Mouse (Mus musculus): ENCODE measurements at regions not wholly inside any gene's neighbourhood (a gene's known extent, or its start where the extent isn't known, plus 50 kb on each side); places are given as distances from the start of the nearest gene placed in this dataset.

- no peak for DNase-seq (ENCODE audit: low read depth, low spot score)
These were observed 509.8 kb upstream of the Adgrl2 start for GRCm38 (mm10) chr3:149500130-149500529.

DNA sequence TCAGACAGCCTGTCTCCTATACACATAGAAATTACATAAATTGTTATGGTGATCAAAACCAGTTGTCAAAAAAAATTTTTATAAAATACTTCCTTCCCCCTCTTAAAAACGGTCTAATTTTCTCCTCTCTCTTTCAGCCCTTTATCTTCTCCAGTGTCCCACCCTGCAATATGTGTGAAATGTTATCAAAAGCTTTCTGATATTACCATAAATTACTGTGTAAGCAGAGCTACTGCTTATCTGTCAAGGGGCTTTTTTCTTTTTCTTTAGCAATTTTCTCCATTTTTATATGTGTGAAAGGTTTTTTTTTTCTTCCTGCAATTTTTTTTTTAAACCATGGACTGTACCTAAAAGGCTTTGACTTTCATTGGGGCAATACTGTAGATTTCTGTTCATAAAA, 508.4 kb upstream of the Adgrl2 start:
- no peak for DNase-seq (ENCODE audit: low read depth, low spot score)

DNA sequence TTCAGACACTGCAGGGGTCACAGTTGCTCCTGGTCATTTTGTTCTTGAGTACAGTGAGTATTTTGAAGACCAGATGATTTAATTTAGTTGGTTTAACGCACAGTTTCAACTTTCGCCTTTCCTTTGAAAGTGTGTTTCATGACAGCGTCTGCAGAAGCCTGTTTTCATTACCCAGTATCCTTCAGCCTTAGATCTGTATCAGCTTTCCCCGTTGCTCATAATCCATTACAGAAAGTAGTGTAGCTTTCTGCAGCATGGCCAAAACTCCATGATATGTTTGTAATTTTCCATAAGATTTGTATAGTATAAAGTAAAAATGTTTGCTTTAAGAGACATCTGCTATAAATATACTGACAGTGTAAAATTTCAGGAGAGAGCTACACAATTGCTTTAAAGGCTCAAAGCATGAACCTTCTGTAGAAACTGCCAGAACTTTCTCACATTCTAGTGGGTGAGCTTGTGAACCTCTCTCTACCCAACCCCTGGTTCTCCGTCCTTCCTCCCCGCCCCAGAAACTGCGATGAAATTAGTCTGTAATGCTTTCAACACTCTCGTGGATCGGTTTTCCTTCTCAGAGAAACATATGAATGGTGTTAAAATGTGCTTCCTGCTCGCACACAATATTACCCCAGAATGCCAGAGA, 506.6 kb upstream of the Adgrl2 start:
- DNase-seq (ENCODE audit: low read depth, low spot score) = no peak

- DNase-seq (ENCODE audit: low read depth, low spot score) = peak; percentile 1
These were observed 505.8 kb upstream of the Adgrl2 start for GRCm38 (mm10) chr3:149496122-149496521.

GRCm38 (mm10) chr3:149488147-149488546, 497.8 kb upstream of the Adgrl2 start:
- DNase-seq (ENCODE audit: low read depth, low spot score) = no peak

DNA sequence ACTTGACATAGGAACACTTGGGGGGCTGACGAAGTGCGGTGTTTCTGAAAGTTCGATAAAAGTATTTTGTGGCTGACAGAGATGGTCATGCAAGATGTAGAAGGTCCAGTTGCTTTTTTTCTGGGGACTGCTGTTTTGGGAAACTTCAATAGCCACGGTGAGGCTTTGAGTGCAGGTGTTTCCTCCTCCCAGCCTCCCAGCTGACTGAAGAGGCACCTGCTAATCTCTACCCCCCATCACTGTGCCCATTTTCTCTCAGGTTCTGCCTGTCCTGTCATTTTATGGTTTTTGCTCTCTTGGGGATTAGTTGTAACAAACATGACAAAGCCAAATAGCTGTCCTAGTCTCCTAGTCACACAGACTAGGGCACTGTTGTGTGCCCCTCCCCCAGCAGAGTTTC, 495.1 kb upstream of the Adgrl2 start:
- DNase-seq (ENCODE audit: low read depth, low spot score) = no peak

GRCm38 (mm10) chr3:149484319-149484718, 494.0 kb upstream of the Adgrl2 start:
- no peak for DNase-seq (ENCODE audit: low read depth, low spot score)

GRCm38 (mm10) chr3:149476151-149476550, 485.8 kb upstream of the Adgrl2 start:
- no peak for DNase-seq (ENCODE audit: low read depth, low spot score)

DNA sequence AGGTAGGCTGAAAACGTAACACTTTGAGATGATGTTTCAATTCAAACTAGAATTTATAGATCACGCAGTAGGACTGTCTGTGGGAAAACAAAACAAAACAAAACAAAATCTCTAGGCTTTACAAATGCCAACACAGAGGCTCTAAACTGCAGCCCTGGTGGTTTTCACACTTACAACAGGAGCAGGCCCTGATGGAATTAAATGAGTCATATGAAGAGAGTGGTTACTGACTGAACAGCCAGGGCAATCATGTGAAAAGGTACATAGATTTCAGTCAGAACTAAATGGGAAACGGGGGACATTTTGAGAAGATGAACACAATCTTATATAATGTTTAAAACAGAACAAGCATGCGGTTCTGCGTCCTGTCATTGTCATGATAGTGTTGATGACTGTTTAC, 476.6 kb upstream of the Adgrl2 start:
- no peak for DNase-seq (ENCODE audit: low read depth, low spot score)

DNA sequence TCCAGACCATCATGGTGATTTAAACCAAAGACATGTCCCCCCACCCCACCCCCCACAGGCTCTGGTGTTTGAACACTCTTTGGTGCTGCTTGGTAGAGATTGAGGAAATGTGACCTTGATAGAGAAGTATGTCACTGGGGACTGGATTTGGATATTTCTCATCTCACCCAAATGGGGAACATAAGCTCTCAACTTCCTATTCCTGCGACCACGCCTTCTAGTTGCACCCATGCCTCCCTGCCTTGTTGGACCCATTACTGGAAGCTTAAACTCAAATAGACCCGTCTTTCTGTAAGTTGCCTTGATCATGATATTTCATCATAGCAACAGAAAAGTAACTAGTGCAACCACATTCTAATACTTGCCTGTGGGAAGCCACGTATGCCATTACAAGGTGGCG, 474.2 kb upstream of the Adgrl2 start:
- no peak for DNase-seq (ENCODE audit: low read depth, low spot score)

- no peak for DNase-seq (ENCODE audit: low read depth, low spot score)
These were observed 471.8 kb upstream of the Adgrl2 start for GRCm38 (mm10) chr3:149462121-149462541.

DNA sequence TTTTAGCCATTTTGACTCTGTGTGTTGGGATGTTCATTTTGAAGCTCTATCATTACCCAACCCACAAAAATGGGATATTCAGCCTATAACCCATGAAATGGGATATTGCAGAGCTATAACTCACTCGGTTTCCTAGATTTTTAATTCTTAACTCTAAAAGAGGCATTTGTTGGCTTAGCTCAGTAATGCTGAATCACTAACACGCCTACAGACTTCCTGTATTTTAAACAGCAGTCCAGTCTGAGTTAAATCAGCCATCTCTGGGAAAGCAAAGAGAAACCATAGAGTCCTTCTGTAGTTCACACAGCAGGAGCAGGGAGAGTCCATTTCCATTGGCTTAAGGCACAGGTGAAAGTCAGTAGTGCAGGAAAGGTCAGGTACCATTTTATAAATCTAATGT, 471.3 kb upstream of the Adgrl2 start:
- no peak for DNase-seq (ENCODE audit: low read depth, low spot score)

DNA sequence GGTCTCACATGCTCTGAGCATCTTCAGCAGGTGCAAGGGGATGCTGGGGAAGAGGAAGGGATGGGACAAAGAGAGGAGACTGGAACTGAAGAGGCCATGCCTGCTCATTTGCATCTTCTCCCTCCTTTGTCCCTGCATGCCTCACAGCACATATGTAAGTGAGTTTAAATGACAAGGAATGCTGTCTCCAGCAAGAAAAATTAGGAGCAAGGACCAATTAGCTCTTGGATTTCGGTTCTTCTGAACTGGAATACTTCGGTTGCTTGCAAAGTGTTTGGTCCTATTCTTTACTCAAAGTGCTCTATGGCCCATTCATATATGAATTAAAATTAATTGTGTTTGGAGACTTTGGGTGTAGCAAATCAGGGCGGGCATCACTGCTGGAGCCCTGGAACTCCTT, 459.0 kb upstream of the Adgrl2 start:
- DNase-seq (ENCODE audit: low read depth, low spot score) = no peak

DNA sequence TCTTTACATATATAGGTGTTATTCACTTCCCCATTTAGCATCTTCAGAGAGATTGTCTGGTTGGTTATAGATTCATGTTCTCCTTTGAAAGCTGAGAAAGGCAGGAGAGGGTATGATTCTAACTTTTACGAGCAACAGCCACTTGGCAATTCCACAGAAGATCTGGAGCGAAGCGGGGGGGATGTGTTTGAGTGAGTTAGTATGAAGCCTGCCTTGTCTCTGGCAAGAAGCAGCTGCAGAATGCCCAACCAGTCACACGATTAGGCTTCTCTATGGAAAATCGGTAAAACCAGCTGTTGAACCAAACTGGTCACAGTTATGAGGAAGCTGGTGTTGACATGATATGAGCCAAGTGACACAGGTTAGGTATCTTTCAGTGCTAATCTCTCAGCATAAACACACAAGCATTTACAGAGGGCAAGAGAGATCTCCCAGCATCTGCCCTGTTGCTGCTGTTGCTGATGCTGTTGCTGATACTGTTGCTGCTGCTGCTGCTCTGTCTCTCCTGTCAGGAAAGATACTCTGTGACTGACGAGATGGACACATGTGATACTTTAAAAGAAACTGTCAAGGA, 455.7 kb upstream of the Adgrl2 start:
- DNase-seq (ENCODE audit: low read depth, low spot score) = no peak

DNA sequence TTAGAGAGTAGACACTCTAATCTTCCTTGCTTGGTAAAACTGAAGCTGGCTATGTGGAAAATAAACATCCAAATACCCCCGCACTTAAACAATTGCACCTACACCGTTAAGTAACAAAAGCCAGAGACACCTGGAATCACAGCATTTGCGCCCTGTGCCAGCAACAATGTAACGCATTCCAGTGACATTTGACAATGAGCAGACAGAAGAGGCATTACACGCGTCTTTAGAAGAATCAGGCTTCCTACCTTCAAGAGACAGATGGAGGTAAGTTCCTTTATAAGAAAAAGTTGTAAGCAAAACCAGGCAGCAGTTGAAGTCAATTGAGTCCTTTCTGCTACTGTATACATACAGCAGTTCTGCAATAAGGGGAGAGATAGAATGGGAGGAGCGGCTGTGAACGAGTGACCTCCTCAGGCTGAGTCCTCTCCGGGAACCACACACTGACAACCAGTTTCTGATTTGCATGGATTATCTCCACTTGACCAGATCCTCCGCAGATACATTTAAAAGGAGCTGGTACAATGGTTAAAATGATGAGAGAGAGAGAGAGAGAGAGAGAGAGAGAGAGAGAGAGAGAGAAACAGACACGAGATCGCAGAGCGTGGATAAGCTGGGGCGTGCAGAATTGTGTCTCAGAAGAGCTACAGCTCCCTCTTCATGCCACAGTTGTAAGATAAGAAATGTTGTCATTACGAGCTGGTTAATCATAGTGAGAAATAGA, 454.7 kb upstream of the Adgrl2 start:
- DNase-seq (ENCODE audit: low read depth, low spot score) = no peak

GRCm38 (mm10) chr3:149444377-149444776, 454.0 kb upstream of the Adgrl2 start:
- no peak for DNase-seq (ENCODE audit: low read depth, low spot score)

DNA sequence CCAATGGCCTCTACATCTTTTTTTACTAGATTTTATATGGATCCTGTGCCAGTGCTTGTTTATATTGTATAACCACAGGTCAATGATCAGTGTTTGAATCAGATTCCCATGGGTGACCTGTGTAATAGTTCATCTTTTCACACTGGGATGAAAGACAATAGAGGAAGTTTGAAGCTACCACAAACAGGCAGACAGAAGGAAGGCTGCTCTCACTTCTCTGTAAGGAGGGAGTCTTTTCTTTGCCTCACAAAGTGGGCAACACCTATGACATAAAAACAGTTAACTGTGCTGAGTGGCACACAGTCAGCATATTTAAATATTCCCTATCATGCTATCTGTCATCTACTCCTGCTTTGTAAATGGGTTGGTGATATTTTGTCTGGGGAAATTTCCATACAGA, 450.9 kb upstream of the Adgrl2 start:
- DNase-seq (ENCODE audit: low read depth, low spot score) = no peak

DNA sequence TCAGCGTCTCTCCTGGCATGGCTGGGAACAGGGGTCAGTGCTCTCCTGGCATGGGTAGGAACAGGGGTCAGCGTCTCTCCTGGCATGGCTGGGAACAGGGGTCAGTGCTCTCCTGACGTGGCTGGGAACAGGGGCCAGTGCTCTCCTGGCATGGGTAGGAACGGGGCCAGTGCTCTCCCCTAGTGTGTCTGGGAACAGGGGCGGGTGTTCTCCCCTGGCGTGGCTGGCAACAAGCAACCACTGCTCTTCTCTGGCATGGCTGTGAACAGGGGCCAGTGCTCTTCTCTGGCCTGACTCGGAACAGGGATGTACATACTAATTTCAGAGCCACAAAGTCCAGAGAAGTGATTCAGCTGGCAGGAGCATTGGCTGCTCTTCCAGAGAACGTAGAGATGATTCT, 447.4 kb upstream of the Adgrl2 start:
- no peak for DNase-seq (ENCODE audit: low read depth, low spot score)

DNA sequence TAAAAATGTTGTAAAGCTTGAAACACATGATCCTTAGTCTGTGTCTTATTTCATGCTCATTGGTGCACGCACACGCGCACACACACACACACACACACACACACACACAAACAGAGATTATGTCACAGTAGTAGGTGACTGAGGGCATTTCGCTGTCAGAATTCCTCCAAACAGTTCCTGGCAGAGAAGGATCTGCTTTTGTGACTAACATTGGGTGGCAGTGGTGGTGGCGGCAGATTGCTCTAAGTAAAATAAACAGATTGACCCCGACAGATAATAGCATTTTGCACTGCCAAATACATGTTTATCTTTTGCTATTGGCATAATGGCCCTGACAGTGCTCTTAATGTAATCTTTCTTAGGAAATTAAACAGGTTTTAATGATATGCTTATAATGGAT, 446.6 kb upstream of the Adgrl2 start:
- no peak for DNase-seq (ENCODE audit: low read depth, low spot score)

DNA sequence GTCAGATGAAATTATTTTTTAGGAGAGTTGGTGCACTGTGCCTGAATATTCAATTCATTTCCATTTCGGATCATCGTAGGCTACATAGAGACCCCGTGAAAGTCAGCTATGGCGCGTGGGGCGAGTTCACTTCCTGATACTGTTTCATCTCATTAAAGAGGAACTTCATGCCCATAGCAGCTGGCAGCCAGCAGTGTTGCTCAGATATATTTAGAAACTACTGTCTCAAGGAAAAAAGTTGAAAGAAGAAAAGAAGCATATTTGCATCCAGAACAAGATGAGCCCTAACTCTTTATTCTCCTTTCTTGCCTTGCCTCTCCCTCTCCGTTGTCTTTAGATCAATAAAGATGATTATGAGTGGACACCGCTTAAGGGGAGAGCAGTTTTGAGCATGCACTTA, 446.1 kb upstream of the Adgrl2 start:
- peak; percentile 16 for DNase-seq (ENCODE audit: low read depth, low spot score)

GRCm38 (mm10) chr3:149431795-149432194, 441.4 kb upstream of the Adgrl2 start:
- no peak for DNase-seq (ENCODE audit: low read depth, low spot score)

GRCm38 (mm10) chr3:149426023-149426759, 435.8 kb upstream of the Adgrl2 start:
- no peak for DNase-seq (ENCODE audit: low read depth, low spot score)
